In genomic region chr5:51426406-51426805, GRCm38 (mm10) we compare ENCODE assay signal across 15 mouse cellular contexts.
"Had no signal": no experiment of that assay in that cellular context is flagged by ENCODE, and none has a peak within 500 bp of the region (broad histone marks: within the 10 kb centered on the region; RNA-seq: fewer than 3 reads in every experiment).

No protein-coding gene starts in this region.

- H3K27me3 ChIP-seq: intestine, embryonic 15.5 days; megakaryocyte, embryonic 14.5 days; midbrain, embryonic 15.5 days; neural tube, embryonic 13.5 days had no signal

- H3K4me2 ChIP-seq: hindbrain, embryonic 14.5 days; intestine, embryonic 15.5 days; midbrain, embryonic 11.5 days; midbrain, embryonic 15.5 days; neural tube, embryonic 13.5 days had no signal

- ATAC-seq: intestine, embryonic 15.5 days; lung, postnatal 0 days; midbrain, embryonic 15.5 days had no signal

- H3K36me3 ChIP-seq: intestine, embryonic 15.5 days; limb, embryonic 10.5 days; midbrain, embryonic 15.5 days; neural tube, embryonic 13.5 days had no signal

- H3K27ac ChIP-seq: hindbrain, embryonic 14.5 days; intestine, embryonic 15.5 days; left cerebral cortex, adult 2 months; limb, embryonic 10.5 days; liver, embryonic 14.5 days; midbrain, embryonic 15.5 days; neural tube, embryonic 13.5 days had no signal

- DNase-seq: lung, adult 2 months; lung, postnatal 36 days; retina, postnatal 1 day; right cerebral cortex, postnatal 4 days; thymus, postnatal 4 days had no signal

- H3K9ac ChIP-seq: hindbrain, embryonic 14.5 days; intestine, embryonic 15.5 days; liver, embryonic 14.5 days; midbrain, embryonic 15.5 days; neural tube, embryonic 13.5 days had no signal

- H3K9me3 ChIP-seq: intestine, embryonic 15.5 days; limb, embryonic 10.5 days; megakaryocyte, embryonic 14.5 days; midbrain, embryonic 15.5 days; neural tube, embryonic 13.5 days had no signal

- H3K4me3 ChIP-seq: intestine, embryonic 15.5 days; left cerebral cortex, adult 2 months; limb, embryonic 10.5 days; megakaryocyte, embryonic 14.5 days; midbrain, embryonic 15.5 days; neural tube, embryonic 13.5 days had no signal

- H3K4me1 ChIP-seq: intestine, embryonic 15.5 days; limb, embryonic 10.5 days; megakaryocyte, embryonic 14.5 days; midbrain, embryonic 15.5 days; neural tube, embryonic 13.5 days had no signal
